In genomic region chr4:114688973-114689371, GRCm38 (mm10) we compare ENCODE assay signal across 9 mouse cellular contexts.
A peak's percentile ranks its signal among the peaks of the same experiment; 100 is the strongest.
DNase-seq lines count a peak whose midpoint lies in the region; ATAC-seq and TF ChIP-seq lines count a peak whose summit lies in the region.
"Had no signal": no experiment of that assay in that cellular context is flagged by ENCODE, and none has a peak within 500 bp of the region (broad histone marks: within the 10 kb centered on the region; RNA-seq: fewer than 3 reads in every experiment).

No protein-coding gene starts in this region.

- peak overlapping the region; percentile 22 for H3K4me2 ChIP-seq in heart, embryonic 11.5 days
- no peak overlapping the region for H3K4me2 ChIP-seq in midbrain, postnatal 0 days (ENCODE audit: low read depth, low read length, poor library complexity, severe bottlenecking)
- H3K4me2 ChIP-seq in limb, embryonic 11.5 days (ENCODE audit: low read depth, severe bottlenecking), result no peak overlapping the region
- H3K4me2 ChIP-seq: forebrain, embryonic 13.5 days had no signal

- no peaks in the 10 kb centered on the region; the same call in 1 of the 2 replicates for H3K4me1 ChIP-seq in heart, embryonic 11.5 days (ENCODE audit: control insufficient read depth, insufficient read depth, low read length)
- H3K4me1 ChIP-seq in heart, embryonic 10.5 days, result peaks cover 11% of the 10 kb centered on the region
- H3K4me1 ChIP-seq in midbrain, postnatal 0 days (ENCODE audit: insufficient read depth, low read length), result 0 out of 2 replicates have a peak, but pooled peaks cover 3% of the 10 kb centered on the region
- H3K4me1 ChIP-seq in midbrain, embryonic 10.5 days, result peaks cover 18% of the 10 kb centered on the region
- H3K4me1 ChIP-seq in limb, embryonic 11.5 days (ENCODE audit: control insufficient read depth, insufficient read depth, low read length), result peaks cover 30% of the 10 kb centered on the region

- DNase-seq in heart, embryonic 10.5 days (ENCODE audit: low spot score), result no peak
- no peak for DNase-seq in midbrain, postnatal 0 days (ENCODE audit: low spot score)
- DNase-seq in midbrain, embryonic 10.5 days (ENCODE audit: low spot score), result no peak
- peak; percentile 67 for DNase-seq in limb, embryonic 11.5 days (ENCODE audit: low spot score)
- DNase-seq in thymus, postnatal 25 days, result peak; percentile 34
- DNase-seq in right cerebral cortex, postnatal 25 days, result no peak
- DNase-seq in cerebellum, adult 9-10 months, result no peak

- TF ChIP-seq CTCF in midbrain, postnatal 0 days (IDR thresholded peaks at IDR 0.05), result peak; percentile 44

- WGBS in heart, embryonic 11.5 days (ENCODE audit: insufficient replicate concordance), result 56% methylated on average over 6 of the region's 6 CpGs
- 60% methylated on average over 6 of the region's 6 CpGs for WGBS in heart, embryonic 10.5 days
- WGBS in midbrain, postnatal 0 days, result 75% methylated on average over 6 of the region's 6 CpGs
- WGBS in midbrain, embryonic 10.5 days, result 68% methylated on average over 6 of the region's 6 CpGs
- 59% methylated on average over 6 of the region's 6 CpGs for WGBS in limb, embryonic 11.5 days

- H3K27ac ChIP-seq in heart, embryonic 11.5 days (ENCODE audit: low read depth, low read length), result no peak overlapping the region
- H3K27ac ChIP-seq in heart, embryonic 10.5 days, result no peak overlapping the region
- H3K27ac ChIP-seq in midbrain, postnatal 0 days (ENCODE audit: low read depth, low read length), result no peak overlapping the region
- no peak overlapping the region for H3K27ac ChIP-seq in midbrain, embryonic 10.5 days (replicated peaks)
- 0 out of 2 replicates have a peak overlapping the region, but pooled peaks have one; percentile 49 for H3K27ac ChIP-seq in limb, embryonic 11.5 days (replicated peaks; ENCODE audit: low read depth, low read length)
- H3K27ac ChIP-seq: forebrain, embryonic 13.5 days had no signal

- H3K9ac ChIP-seq in heart, embryonic 11.5 days (ENCODE audit: low read depth, low read length), result no peak overlapping the region
- no peak overlapping the region for H3K9ac ChIP-seq in midbrain, postnatal 0 days (replicated peaks; ENCODE audit: low read length, poor library complexity, severe bottlenecking)
- H3K9ac ChIP-seq in limb, embryonic 11.5 days (ENCODE audit: low read length), result no peak overlapping the region
- H3K9ac ChIP-seq: forebrain, embryonic 13.5 days had no signal

- no peak overlapping the region for H3K4me3 ChIP-seq in heart, embryonic 11.5 days (ENCODE audit: low read depth, low read length)
- H3K4me3 ChIP-seq in heart, embryonic 10.5 days, result no peak overlapping the region
- no peak overlapping the region for H3K4me3 ChIP-seq in midbrain, postnatal 0 days (ENCODE audit: low read depth, low read length)
- H3K4me3 ChIP-seq in midbrain, embryonic 10.5 days, result no peak overlapping the region
- no peak overlapping the region for H3K4me3 ChIP-seq in limb, embryonic 11.5 days (ENCODE audit: low read depth, low read length)
- H3K4me3 ChIP-seq: forebrain, embryonic 13.5 days had no signal

- H3K9me3 ChIP-seq in heart, embryonic 11.5 days (replicated peaks; ENCODE audit: control insufficient read depth, low read length), result no peaks in the 10 kb centered on the region
- H3K9me3 ChIP-seq in heart, embryonic 10.5 days, result no peaks in the 10 kb centered on the region
- H3K9me3 ChIP-seq in midbrain, postnatal 0 days (ENCODE audit: low read length), result no peaks in the 10 kb centered on the region
- H3K9me3 ChIP-seq in midbrain, embryonic 10.5 days (replicated peaks), result no peaks in the 10 kb centered on the region
- no peaks in the 10 kb centered on the region for H3K9me3 ChIP-seq in limb, embryonic 11.5 days (ENCODE audit: control insufficient read depth, low read length)
- H3K9me3 ChIP-seq: forebrain, embryonic 13.5 days had no signal

- no peak for ATAC-seq in heart, embryonic 11.5 days (replicated peaks; ENCODE audit: insufficient number of reproducible peaks, low FRiP score, low TSS enrichment)
- no peak for ATAC-seq in midbrain, postnatal 0 days (ENCODE audit: low FRiP score)
- ATAC-seq in limb, embryonic 11.5 days (ENCODE audit: insufficient number of reproducible peaks, low FRiP score, low TSS enrichment, low read depth), result no peak
- ATAC-seq: forebrain, embryonic 13.5 days had no signal

- H3K36me3 ChIP-seq in heart, embryonic 11.5 days (ENCODE audit: control insufficient read depth, insufficient read depth, low read length), result no peaks in the 10 kb centered on the region
- no peaks in the 10 kb centered on the region for H3K36me3 ChIP-seq in heart, embryonic 10.5 days
- no peaks in the 10 kb centered on the region for H3K36me3 ChIP-seq in midbrain, postnatal 0 days (ENCODE audit: insufficient read depth, low read length)
- H3K36me3 ChIP-seq in midbrain, embryonic 10.5 days, result no peaks in the 10 kb centered on the region
- H3K36me3 ChIP-seq in limb, embryonic 11.5 days (ENCODE audit: control insufficient read depth, insufficient read depth, low read length), result no peaks in the 10 kb centered on the region

- peaks cover 10% of the 10 kb centered on the region for H3K27me3 ChIP-seq in heart, embryonic 11.5 days (ENCODE audit: control insufficient read depth, insufficient read depth, low read length)
- peaks cover 54% of the 10 kb centered on the region for H3K27me3 ChIP-seq in heart, embryonic 10.5 days (ENCODE audit: insufficient read depth, poor library complexity, severe bottlenecking)
- no peaks in the 10 kb centered on the region; the same call in 1 of the 2 replicates for H3K27me3 ChIP-seq in midbrain, postnatal 0 days (ENCODE audit: insufficient read depth, low read length)
- H3K27me3 ChIP-seq in midbrain, embryonic 10.5 days (ENCODE audit: low read depth, poor library complexity, severe bottlenecking), result peaks cover 48% of the 10 kb centered on the region
- H3K27me3 ChIP-seq in limb, embryonic 11.5 days (ENCODE audit: control insufficient read depth, insufficient read depth, low read length), result peaks cover 4% of the 10 kb centered on the region; the same call in 1 of the 2 replicates

Comparison
In these comparisons a context has a peak if more than half of its experiments do, and no peak if none do; other contexts are left out.
1. DNase-seq: peak in limb, embryonic 11.5 days (single experiment) and thymus, postnatal 25 days (single experiment); none in heart, embryonic 10.5 days (single experiment), midbrain, postnatal 0 days (single experiment), midbrain, embryonic 10.5 days (single experiment), right cerebral cortex, postnatal 25 days (single experiment) and cerebellum, adult 9-10 months (single experiment).